In genomic region chr5:107342891-107343290, GRCm38 (mm10) we compare ENCODE assay signal across 16 mouse cellular contexts. TPM values are rescaled to one million over a fixed set of nuclear protein-coding genes. Genes with fewer than 3 reads are reported as not detected.
"Had no signal": no experiment of that assay in that cellular context is flagged by ENCODE, and none has a peak within 500 bp of the region (broad histone marks: within the 10 kb centered on the region; RNA-seq: fewer than 3 reads in every experiment).

No protein-coding gene starts in this region.

- DNase-seq: left cerebral cortex, postnatal 4 days; liver; liver, embryonic 13.5 days; liver, postnatal 0 days; lung, adult 18-20 months; lung, adult 2 months; lung, embryonic 14.5 days; lung, postnatal 10 days; lung, postnatal 14 days; lung, postnatal 36 days; lung, postnatal 4 days; midbrain, embryonic 14.5 days had no signal

RNA-seq across cellular contexts. Expression of gene Ephx4, which starts 59.6 kb away (rescaled TPM):
- total RNA-seq: megakaryocyte progenitor cell, adult 5-6 weeks; megakaryocyte, adult 5-6 weeks; megakaryocyte-erythroid progenitor cell, adult 5-6 weeks; monocyte, adult 5-6 weeks had no signal
